Mouse (Mus musculus) embryonic fibroblast, embryonic 13.5 days (primary cell): ENCODE measurements around the gene Tchhl1. TPM values are rescaled to one million over a fixed set of nuclear protein-coding genes. Genes with fewer than 3 reads are reported as not detected.
"Not testable (repeated sequence)": the region's sequence is repeated elsewhere in the genome, so short reads cannot be mapped to it uniquely, and the experiment has no call there.

Source experiments
- H3K27ac ChIP-seq: 2 replicates; pipeline ENCODE4 v1.5.1; 2012; ENCODE audit warnings: low read length, control low read depth, inconsistent platforms; ENCODE audit not compliant: insufficient read depth
- H3K4me1 ChIP-seq: 2 replicates; pipeline ENCODE4 v1.6.1; 2011; ENCODE audit warnings: low read length; ENCODE audit not compliant: control insufficient read depth, insufficient read depth
- H3K4me3 ChIP-seq: 2 replicates; pipeline ENCODE4 v1.5.1; 2011; ENCODE audit warnings: mild to moderate bottlenecking, control low read depth, low read length; ENCODE audit not compliant: insufficient read depth
- CTCF ChIP-seq: IDR thresholded peaks from 2 replicates; pipeline ENCODE4 v1.5.1; 2011; ENCODE audit warnings: mild to moderate bottlenecking, control low read depth, low read length, moderate library complexity, borderline replicate concordance; ENCODE audit not compliant: insufficient read depth
- POLR2A ChIP-seq: IDR thresholded peaks from 2 replicates; pipeline ENCODE4 v1.6.1; 2011; ENCODE audit warnings: low read depth, mild to moderate bottlenecking, control low read depth, low read length, moderate library complexity
- polyA plus RNA-seq: library from polyadenylated mRNA; stranded (reverse); fragments of >200 nt; gene quantifications from 2 replicates; pipeline ENCODE4 v1.2.4, GENCODE M21; 2011; ENCODE audit warnings: low read depth; ENCODE audit not compliant: missing spikeins, insufficient read length

Tchhl1 gene
- not detected in 2 replicates for polyA plus RNA-seq

- no peak for TF ChIP-seq POLR2A
- no peak for TF ChIP-seq CTCF
- Histone ChIP-seq H3K4me1 (no peaks in the 10 kb centered on the region), H3K4me3 (no peak within 1 kb of the TSS), H3K27ac (no peak within 1 kb of the TSS)
Observed at GRCm38 (mm10) chr3:93468561-93468960, at the start of gene Tchhl1. TSS of gene Tchhl1 (plus strand) at chr3:93468754.

DNA sequence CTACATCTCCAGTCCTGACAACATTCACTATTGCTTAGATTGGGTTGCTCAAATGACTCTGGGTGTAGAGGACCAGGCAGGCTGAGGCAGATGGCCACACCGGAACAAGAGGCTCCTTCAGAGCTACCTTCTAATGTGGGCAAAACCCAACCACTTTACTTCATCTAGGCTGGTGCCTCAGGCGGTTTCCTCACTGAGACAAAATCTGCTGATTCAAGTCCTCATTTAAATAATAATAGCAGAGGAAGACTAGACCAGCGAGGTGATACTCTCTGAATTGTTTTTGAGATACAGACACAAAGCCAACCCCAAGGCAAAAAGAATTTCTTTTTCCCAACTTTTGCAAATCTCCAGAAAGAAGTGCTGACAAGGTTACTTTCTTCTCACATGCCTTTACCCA, 36.9 kb upstream of the Tchhl1 start:
- no peak overlapping the region for H3K4me3 ChIP-seq
- no peaks in the 10 kb centered on the region for H3K4me1 ChIP-seq
- no peak overlapping the region for H3K27ac ChIP-seq
- TF ChIP-seq CTCF: no peak
- TF ChIP-seq POLR2A: no peak

DNA sequence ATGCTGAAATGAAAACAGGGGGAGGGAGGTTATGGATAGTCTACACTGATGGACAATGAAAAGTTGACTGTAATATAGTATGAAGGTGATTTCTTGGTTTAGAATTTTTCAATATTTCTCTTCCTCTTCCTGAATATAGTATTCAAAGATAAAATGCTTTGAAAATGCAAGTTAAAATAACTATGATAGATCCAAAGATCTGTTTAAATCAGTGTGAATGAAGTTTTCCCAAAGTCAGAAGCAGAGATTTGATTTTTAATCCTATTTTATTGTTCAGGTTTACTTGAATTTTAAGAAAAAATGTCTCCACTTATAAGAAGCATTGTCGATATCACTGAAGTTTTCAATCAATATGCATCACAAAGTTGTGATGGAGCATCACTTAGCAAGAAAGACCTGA, 26.5 kb upstream of the Tchhl1 start, which contains the start of gene Tchh:
Gene Tchh (plus strand): TSS at position 301 of the 400 bp plus-strand sequence.
- H3K4me1 ChIP-seq: no peaks in the 10 kb centered on the region
- H3K4me3 ChIP-seq: no peak within 1 kb of the TSS
- no peak for TF ChIP-seq POLR2A
- H3K27ac ChIP-seq: no peak within 1 kb of the TSS

- H3K4me3 ChIP-seq: peak overlapping the region; percentile 50
- TF ChIP-seq CTCF: no peak
- no peak for TF ChIP-seq POLR2A
- H3K27ac ChIP-seq: no peak overlapping the region
- H3K4me1 ChIP-seq: no peaks in the 10 kb centered on the region
Observed at GRCm38 (mm10) chr3:93443501-93444101, 25.0 kb upstream of the Tchhl1 start.

- Histone ChIP-seq H3K27ac (no peak overlapping the region), H3K4me1 (no peaks in the 10 kb centered on the region), H3K4me3 (peak overlapping the region; percentile 50)
- TF ChIP-seq POLR2A (no peak), CTCF (no peak)
Observed at GRCm38 (mm10) chr3:93444343-93445164, 24.0 kb upstream of the Tchhl1 start.

GRCm38 (mm10) chr3:93445165-93445705, 23.3 kb upstream of the Tchhl1 start:
- Histone ChIP-seq H3K4me1 (no peaks in the 10 kb centered on the region), H3K27ac (no peak overlapping the region), H3K4me3 (peak overlapping the region; percentile 50)
- TF ChIP-seq CTCF (peak; percentile 24; the same call in 1 of the 2 replicates), POLR2A (no peak)

DNA sequence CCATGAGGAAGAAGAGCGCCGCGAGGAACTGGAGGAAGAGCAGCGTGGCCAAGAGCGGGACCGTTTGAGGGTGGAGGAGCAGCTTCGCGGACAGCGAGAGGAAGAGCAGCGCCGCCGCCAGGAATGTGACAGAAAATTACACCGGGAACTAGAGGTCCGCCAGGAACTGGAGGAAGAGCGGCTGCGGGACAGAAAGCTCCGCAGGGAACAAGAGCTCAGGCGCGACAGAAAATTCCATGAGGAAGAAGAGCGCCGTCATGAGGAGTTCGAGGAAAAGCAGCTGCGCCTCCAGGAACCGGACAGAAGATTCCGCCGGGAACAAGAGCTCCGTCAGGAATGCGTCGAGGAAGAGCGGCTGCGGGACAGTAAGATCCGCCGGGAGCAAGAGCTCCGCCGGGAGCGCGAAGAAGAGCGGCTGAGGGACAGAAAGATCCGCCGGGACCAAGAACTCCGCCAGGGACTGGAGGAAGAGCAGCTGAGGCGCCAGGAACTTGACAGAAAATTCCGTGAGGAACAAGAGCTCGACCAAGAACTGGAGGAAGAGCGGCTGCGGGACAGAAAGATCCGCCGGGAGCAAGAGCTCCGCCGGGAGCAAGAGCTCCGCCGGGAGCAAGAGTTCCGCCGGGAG, 22.3 kb upstream of the Tchhl1 start:
- no peak for TF ChIP-seq CTCF
- TF ChIP-seq POLR2A: no peak
- Histone ChIP-seq H3K27ac (no peak overlapping the region), H3K4me3 (peak overlapping the region; percentile 41), H3K4me1 (no peaks in the 10 kb centered on the region)

DNA sequence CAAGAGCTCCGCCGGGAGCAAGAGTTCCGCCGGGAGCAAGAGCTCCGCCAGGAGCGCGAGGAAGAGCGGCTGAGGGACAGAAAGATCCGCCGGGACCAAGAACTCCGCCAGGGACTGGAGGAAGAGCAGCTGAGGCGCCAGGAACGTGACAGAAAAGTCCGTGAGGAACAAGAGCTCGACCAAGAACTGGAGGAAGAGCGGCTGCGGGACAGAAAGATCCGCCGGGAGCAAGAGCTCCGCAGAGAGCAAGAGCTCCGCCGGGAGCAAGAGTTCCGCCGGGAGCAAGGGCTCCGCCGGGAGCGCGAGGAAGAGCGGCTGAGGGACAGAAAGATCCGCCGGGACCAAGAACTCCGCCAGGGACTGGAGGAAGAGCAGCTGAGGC, 21.8 kb upstream of the Tchhl1 start:
- not testable (repeated sequence) for H3K27ac ChIP-seq, H3K4me1 ChIP-seq
- peak overlapping the region; percentile 41 for H3K4me3 ChIP-seq

- no peaks in the 10 kb centered on the region for H3K4me1 ChIP-seq
- H3K27ac ChIP-seq: no peak overlapping the region
- H3K4me3 ChIP-seq: peak overlapping the region; percentile 41
- TF ChIP-seq CTCF (peak; percentile 39; the same call in 1 of the 2 replicates), POLR2A (no peak)
Observed at GRCm38 (mm10) chr3:93447138-93447841, 21.3 kb upstream of the Tchhl1 start.
